Mouse (Mus musculus): ENCODE results near the gene Med27. TPM values are rescaled to one million over a fixed set of nuclear protein-coding genes. Genes with fewer than 3 reads are reported as not detected.

Med27 gene
- polyA plus RNA-seq, 1 experiment from 2014 or later: 25.2 TPM

- Histone ChIP-seq H3K4me1 (replicated peaks) (0 out of 2 replicates have a peak, but pooled peaks cover 3% of the 10 kb centered on the region), H3K4me2 (no peak overlapping the region), H3K36me3 (no peaks in the 10 kb centered on the region), H3K27me3 (no peaks in the 10 kb centered on the region), H3K9ac (no peak overlapping the region), H3K4me3 (replicated peaks) (no peak overlapping the region), H3K27ac (no peak overlapping the region), H3K9me3 (replicated peaks) (no peaks in the 10 kb centered on the region)
- no peak for ATAC-seq (ENCODE audit: low read depth)
- 63% methylated on average over 2 of the region's 2 CpGs for WGBS (ENCODE audit: insufficient replicate concordance)
- no peak for DNase-seq
These were observed 127.3 kb downstream of the Med27 start for GRCm38 (mm10) chr2:29473907-29474306.

- no peak overlapping the region for H3K4me2 ChIP-seq
- WGBS (ENCODE audit: insufficient replicate concordance): 75% methylated on average over 1 of the region's 1 CpGs
- H3K9me3 ChIP-seq (replicated peaks): no peaks in the 10 kb centered on the region
- no peaks in the 10 kb centered on the region for H3K36me3 ChIP-seq
- no peak overlapping the region for H3K9ac ChIP-seq
- ATAC-seq (ENCODE audit: low read depth) (no peak), DNase-seq (no peak)
- H3K4me1 ChIP-seq (replicated peaks): 0 out of 2 replicates have a peak, but pooled peaks cover 3% of the 10 kb centered on the region
- H3K27ac ChIP-seq: no peak overlapping the region
- H3K27me3 ChIP-seq: no peaks in the 10 kb centered on the region
- H3K4me3 ChIP-seq (replicated peaks): no peak overlapping the region
These were observed 130.1 kb downstream of the Med27 start for GRCm38 (mm10) chr2:29476702-29477101.

DNA sequence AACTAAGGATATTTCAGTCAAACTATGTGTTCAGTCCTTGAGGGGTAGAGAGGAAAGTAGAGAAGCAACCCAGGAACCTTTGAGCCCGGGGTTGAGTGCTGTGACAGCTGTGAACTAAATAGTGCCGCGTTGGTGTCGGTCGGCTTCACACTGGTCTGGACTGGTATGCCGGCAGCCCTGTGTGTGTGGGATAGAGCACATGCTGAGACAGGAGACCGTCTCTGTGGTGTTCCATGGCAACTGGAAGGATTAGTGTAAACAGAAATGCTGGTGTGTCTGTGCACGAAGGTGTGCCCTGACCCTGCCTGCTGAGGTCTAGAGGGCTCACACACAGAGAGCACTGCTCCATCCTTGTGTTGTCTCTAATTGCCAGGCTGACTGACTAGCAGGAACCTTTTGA lies 135.2 kb downstream of the Med27 start:
- Histone ChIP-seq H3K36me3 (no peaks in the 10 kb centered on the region), H3K27ac (no peak overlapping the region), H3K9ac (no peak overlapping the region), H3K27me3 (no peaks in the 10 kb centered on the region), H3K9me3 (replicated peaks) (no peaks in the 10 kb centered on the region), H3K4me2 (no peak overlapping the region), H3K4me3 (replicated peaks) (no peak overlapping the region), H3K4me1 (replicated peaks) (no peaks in the 10 kb centered on the region)
- ATAC-seq (ENCODE audit: low read depth) (no peak), DNase-seq (no peak)
- WGBS (ENCODE audit: insufficient replicate concordance): 77% methylated on average over 8 of the region's 8 CpGs

DNA sequence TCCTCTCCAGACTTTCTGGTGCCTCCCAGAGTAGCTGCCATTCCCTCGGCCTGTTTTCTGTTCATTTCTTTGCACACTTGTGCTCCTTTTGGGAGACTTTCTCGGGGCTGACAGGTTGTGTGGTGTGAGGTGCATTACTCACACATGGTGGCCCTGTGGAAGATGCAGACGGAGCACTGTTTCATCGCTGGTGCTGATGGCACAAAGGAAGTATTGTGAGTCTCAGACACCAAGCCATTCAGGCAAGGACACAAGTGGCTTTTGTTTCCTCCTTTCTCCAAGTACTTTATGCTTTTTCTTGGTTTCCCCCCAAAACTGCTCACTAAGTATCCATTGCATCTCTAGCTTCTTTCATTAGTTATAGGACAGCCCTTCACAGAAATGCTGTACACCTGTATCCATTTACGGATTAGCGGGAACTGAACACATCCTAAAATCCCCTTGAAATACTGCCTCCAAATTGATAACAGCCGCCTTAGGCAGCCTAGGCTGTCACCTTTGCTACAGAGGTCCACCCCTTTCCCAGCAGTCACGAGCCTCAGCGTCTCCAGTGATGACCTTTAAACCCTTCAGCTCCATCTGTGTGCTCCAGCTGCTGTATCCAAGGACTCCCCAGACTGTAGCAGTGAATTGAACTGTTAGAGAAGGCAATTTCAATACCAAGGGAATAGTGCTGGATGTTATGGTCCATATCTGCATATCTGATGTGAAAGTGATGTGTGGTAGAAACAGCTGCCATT lies 136.5 kb downstream of the Med27 start:
- Histone ChIP-seq H3K4me1 (replicated peaks) (no peaks in the 10 kb centered on the region), H3K27me3 (no peaks in the 10 kb centered on the region), H3K4me2 (no peak overlapping the region), H3K27ac (no peak overlapping the region), H3K36me3 (no peaks in the 10 kb centered on the region), H3K4me3 (replicated peaks) (no peak overlapping the region), H3K9me3 (replicated peaks) (no peaks in the 10 kb centered on the region), H3K9ac (no peak overlapping the region)
- 70% methylated on average over 9 of the region's 9 CpGs for WGBS (ENCODE audit: insufficient replicate concordance)
- DNase-seq: no peak
- ATAC-seq (ENCODE audit: low read depth): no peak

DNA sequence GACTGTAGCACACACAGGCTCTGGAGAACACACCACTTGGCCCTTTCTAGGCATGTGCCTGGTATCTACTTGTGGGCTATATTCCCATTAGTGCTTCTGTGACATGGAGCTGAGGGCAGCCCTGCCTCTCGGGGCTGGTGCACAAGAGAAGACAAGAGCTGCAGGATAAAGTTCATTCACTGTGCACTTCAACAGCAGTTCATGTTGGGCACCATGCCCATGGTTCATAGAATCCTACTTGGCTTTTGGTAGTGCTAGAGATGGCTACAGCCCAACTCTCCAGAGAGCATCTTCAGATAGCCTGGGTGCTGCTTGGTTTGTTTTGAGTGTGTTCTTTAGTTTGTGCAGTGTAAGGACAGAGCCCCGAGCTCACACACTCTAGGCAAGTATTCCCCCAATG lies 138.9 kb downstream of the Med27 start:
- WGBS (ENCODE audit: insufficient replicate concordance): 54% methylated on average over 2 of the region's 2 CpGs

DNA sequence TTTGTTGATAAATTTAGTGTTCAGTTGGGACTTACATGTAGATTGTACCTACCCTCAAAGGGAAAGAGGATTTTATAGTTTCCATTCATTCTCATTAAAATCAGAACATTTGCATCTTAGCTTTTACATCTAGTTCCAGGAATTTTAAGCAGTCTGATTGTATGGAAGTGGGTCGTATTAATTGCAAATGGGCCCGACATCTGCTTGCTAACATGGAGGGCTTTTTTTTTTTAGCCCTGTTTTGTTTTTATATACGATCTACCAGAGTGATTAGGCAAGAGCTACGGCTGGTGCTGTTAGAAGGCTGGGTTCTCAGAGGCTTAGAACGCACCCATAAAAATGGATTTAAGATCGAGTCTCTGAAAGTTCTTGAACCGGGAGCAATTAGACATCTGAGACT lies 139.9 kb downstream of the Med27 start:
- DNase-seq: no peak
- Histone ChIP-seq H3K4me2 (no peak overlapping the region), H3K4me1 (replicated peaks) (no peaks in the 10 kb centered on the region), H3K36me3 (no peaks in the 10 kb centered on the region), H3K27me3 (no peaks in the 10 kb centered on the region), H3K9me3 (replicated peaks) (no peaks in the 10 kb centered on the region), H3K9ac (no peak overlapping the region), H3K4me3 (replicated peaks) (no peak overlapping the region), H3K27ac (no peak overlapping the region)
- 79% methylated on average over 7 of the region's 7 CpGs for WGBS (ENCODE audit: insufficient replicate concordance)
- no peak for ATAC-seq (ENCODE audit: low read depth)

More for the DNA sequence above, 138.9 kb downstream of the Med27 start:
- H3K9ac ChIP-seq: no peak overlapping the region
- H3K4me2 ChIP-seq: no peak overlapping the region
- H3K27ac ChIP-seq: no peak overlapping the region
- DNase-seq (no peak), ATAC-seq (ENCODE audit: low read depth) (no peak)
- H3K4me1 ChIP-seq (replicated peaks): no peaks in the 10 kb centered on the region
- H3K36me3 ChIP-seq: no peaks in the 10 kb centered on the region
- H3K4me3 ChIP-seq (replicated peaks): no peak overlapping the region
- no peaks in the 10 kb centered on the region for H3K27me3 ChIP-seq
- H3K9me3 ChIP-seq (replicated peaks): no peaks in the 10 kb centered on the region

DNA sequence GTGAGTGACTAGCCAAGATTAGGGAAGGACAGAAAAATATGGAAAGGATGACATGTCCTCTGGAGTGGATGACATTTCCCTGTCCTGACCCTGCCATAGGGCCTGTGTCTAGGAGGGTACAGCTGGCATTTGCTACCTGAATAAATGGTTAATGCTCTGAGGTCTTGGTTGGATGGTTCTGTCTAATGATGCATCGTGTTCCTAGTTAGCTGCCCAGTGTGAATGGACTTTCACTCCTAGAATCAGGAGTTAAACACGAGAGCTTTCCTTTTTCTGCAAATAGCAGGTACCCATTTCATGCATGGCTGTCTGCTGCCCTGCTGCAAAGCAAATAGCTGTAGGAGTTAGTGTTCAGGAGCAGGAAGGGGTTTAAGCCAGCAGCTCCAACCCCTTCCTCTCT lies 141.0 kb downstream of the Med27 start:
- DNase-seq: no peak
- Histone ChIP-seq H3K4me3 (replicated peaks) (no peak overlapping the region), H3K9me3 (replicated peaks) (no peaks in the 10 kb centered on the region), H3K36me3 (no peaks in the 10 kb centered on the region), H3K27ac (no peak overlapping the region), H3K4me2 (no peak overlapping the region), H3K27me3 (no peaks in the 10 kb centered on the region), H3K9ac (no peak overlapping the region), H3K4me1 (replicated peaks) (no peaks in the 10 kb centered on the region)
- no peak for ATAC-seq (ENCODE audit: low read depth)
- WGBS (ENCODE audit: insufficient replicate concordance): 74% methylated on average over 2 of the region's 2 CpGs

GRCm38 (mm10) chr2:29488379-29489236 lies 142.0 kb downstream of the Med27 start:
- 74% methylated on average over 13 of the region's 13 CpGs for WGBS (ENCODE audit: insufficient replicate concordance)
- Histone ChIP-seq H3K9me3 (replicated peaks) (no peaks in the 10 kb centered on the region), H3K4me3 (replicated peaks) (no peak overlapping the region), H3K36me3 (no peaks in the 10 kb centered on the region), H3K4me1 (replicated peaks) (no peaks in the 10 kb centered on the region), H3K27me3 (no peaks in the 10 kb centered on the region), H3K4me2 (no peak overlapping the region), H3K9ac (no peak overlapping the region), H3K27ac (no peak overlapping the region)
- DNase-seq (no peak), ATAC-seq (ENCODE audit: low read depth) (no peak)

DNA sequence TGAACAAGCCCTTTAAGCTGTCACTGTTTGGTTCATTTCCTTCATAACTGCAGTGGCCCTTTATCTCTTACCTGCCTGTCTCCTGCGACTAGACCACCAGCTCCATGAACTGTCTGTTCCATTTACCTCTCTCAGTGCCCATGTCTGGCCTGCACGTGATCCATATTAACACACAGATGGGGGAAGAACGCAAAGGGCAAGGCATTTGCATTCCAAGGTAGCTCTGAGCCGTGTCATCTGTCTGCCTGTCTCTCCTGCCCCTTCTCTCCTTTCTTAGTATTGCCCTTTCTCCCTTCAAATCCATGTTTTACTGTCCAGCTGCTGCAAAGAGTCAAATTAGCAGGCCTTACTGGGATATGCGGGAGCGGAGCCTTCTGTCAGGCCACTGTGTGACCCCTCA lies 145.0 kb downstream of the Med27 start:
- Histone ChIP-seq H3K36me3 (no peaks in the 10 kb centered on the region), H3K27me3 (no peaks in the 10 kb centered on the region), H3K9ac (no peak overlapping the region), H3K4me2 (no peak overlapping the region), H3K4me1 (replicated peaks) (no peaks in the 10 kb centered on the region), H3K4me3 (replicated peaks) (no peak overlapping the region), H3K27ac (no peak overlapping the region), H3K9me3 (replicated peaks) (no peaks in the 10 kb centered on the region)
- ATAC-seq (ENCODE audit: low read depth) (no peak), DNase-seq (no peak)
- 74% methylated on average over 6 of the region's 6 CpGs for WGBS (ENCODE audit: insufficient replicate concordance)

DNA sequence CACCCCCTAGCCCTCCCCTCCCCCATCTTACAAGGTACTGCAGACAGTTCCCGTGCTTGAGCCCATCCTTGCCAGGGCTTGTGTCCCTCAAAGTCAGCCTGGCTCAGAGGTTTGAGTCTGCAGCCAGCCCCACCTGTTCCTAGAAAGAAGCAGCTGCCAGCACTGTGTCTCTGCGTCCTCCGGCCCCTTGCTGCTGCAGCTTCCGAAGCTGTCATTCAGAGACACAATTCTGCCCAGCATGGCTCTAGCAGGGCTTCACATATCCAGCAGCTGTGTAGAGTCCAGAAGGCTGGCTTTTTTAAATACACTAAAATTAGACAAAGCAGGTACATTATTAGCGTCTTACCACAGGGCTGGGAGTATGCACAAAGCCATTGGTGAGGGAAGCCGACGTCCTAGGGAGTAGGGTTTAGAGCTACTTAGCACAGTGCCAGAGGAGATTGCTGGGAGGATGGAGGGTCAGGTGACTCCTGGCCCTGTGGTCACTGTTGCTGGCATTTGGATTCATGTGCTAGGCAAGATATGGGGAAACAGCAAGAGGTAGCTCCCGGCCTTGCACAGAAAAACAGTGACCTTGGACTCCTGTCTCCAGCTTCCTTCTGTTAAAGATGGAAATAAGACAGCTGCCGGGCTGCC lies 146.9 kb downstream of the Med27 start:
- no peaks in the 10 kb centered on the region for H3K36me3 ChIP-seq
- H3K27ac ChIP-seq: no peak overlapping the region
- ATAC-seq (ENCODE audit: low read depth) (no peak), DNase-seq (no peak)
- H3K9ac ChIP-seq: no peak overlapping the region
- H3K4me3 ChIP-seq (replicated peaks): no peak overlapping the region
- no peak overlapping the region for H3K4me2 ChIP-seq
- no peaks in the 10 kb centered on the region for H3K27me3 ChIP-seq
- WGBS (ENCODE audit: insufficient replicate concordance): 68% methylated on average over 9 of the region's 9 CpGs
- H3K4me1 ChIP-seq (replicated peaks): no peaks in the 10 kb centered on the region
- H3K9me3 ChIP-seq (replicated peaks): no peaks in the 10 kb centered on the region

- H3K27me3 ChIP-seq: no peaks in the 10 kb centered on the region
- no peaks in the 10 kb centered on the region for H3K4me1 ChIP-seq (replicated peaks)
- no peaks in the 10 kb centered on the region for H3K9me3 ChIP-seq (replicated peaks)
- no peak overlapping the region for H3K27ac ChIP-seq
- ATAC-seq (ENCODE audit: low read depth) (no peak), DNase-seq (no peak)
- no peak overlapping the region for H3K9ac ChIP-seq
- no peak overlapping the region for H3K4me2 ChIP-seq
- no peaks in the 10 kb centered on the region for H3K36me3 ChIP-seq
- no peak overlapping the region for H3K4me3 ChIP-seq (replicated peaks)
- WGBS (ENCODE audit: insufficient replicate concordance): 78% methylated on average over 2 of the region's 2 CpGs
These were observed 148.7 kb downstream of the Med27 start for GRCm38 (mm10) chr2:29495271-29495670.
